Mouse (Mus musculus) midbrain, embryonic 14.5 days (tissue): ENCODE results near the gene Rdh12. TPM values are rescaled to one million over a fixed set of nuclear protein-coding genes. Genes with fewer than 3 reads are reported as not detected.

ENCODE experiments used
- ATAC-seq: fragments of 200-750 bp; cut with Nextera tagmentation; 2 replicates; pipeline ENCODE4 v1.8.0; 2017; ENCODE audit warnings: moderate number of reproducible peaks, moderate library complexity; ENCODE audit not compliant: low FRiP score, low TSS enrichment
- DNase-seq: peaks from one replicate; pipeline ENCODE4 v3.0.0-alpha.2; 2015
- H3K27ac ChIP-seq: fragments of 300-500 bp; sonication (generic); replicated peaks from 2 replicates; pipeline ENCODE4 v1.5.1; 2014; ENCODE audit warnings: mild to moderate bottlenecking, low read depth, low read length, moderate library complexity
- H3K27me3 ChIP-seq: fragments of 300-500 bp; sonication (generic); 2 replicates; pipeline ENCODE4 v1.6.1; 2014; ENCODE audit warnings: low read length, control low read depth, mixed read lengths; ENCODE audit not compliant: control insufficient read depth, insufficient read depth
- H3K36me3 ChIP-seq: fragments of 300-500 bp; sonication (generic); 2 replicates; pipeline ENCODE4 v1.6.1; 2014; ENCODE audit warnings: low read length, control low read depth; ENCODE audit not compliant: control insufficient read depth, insufficient read depth
- H3K4me1 ChIP-seq: fragments of 300-500 bp; sonication (generic); 2 replicates; pipeline ENCODE4 v1.6.1; 2014; ENCODE audit warnings: mild to moderate bottlenecking, antibody characterized with exemption, low read length, control low read depth; ENCODE audit not compliant: control insufficient read depth, insufficient read depth
- H3K4me2 ChIP-seq: fragments of 300-500 bp; sonication (generic); 2 replicates; pipeline ENCODE4 v1.6.1; 2014; ENCODE audit warnings: mild to moderate bottlenecking, low read length, moderate library complexity
- H3K4me3 ChIP-seq: fragments of 300-500 bp; sonication (generic); replicated peaks from 2 replicates; pipeline ENCODE4 v1.5.1; 2014; ENCODE audit warnings: low read depth, low read length
- H3K9ac ChIP-seq: fragments of 300-500 bp; sonication (generic); replicated peaks from 2 replicates; pipeline ENCODE4 v1.6.1; 2014; ENCODE audit warnings: mild to moderate bottlenecking, low read length, moderate library complexity
- H3K9me3 ChIP-seq: fragments of 300-500 bp; sonication (generic); 2 replicates; pipeline ENCODE4 v1.6.1; 2016; ENCODE audit warnings: low read length, control low read depth, mixed read lengths; ENCODE audit not compliant: control insufficient read depth
- WGBS: fragments of 180-500 bp; shearing (Covaris S2); extraction: QIAGEN DNeasy Blood & Tissue Kit; methylation state at CpG from one replicate; pipeline ENCODE4 v1.1.7; 2014; 5-methylcytosine and 5-hydroxymethylcytosine counted together
- polyA plus RNA-seq: library from polyadenylated mRNA; unstranded; fragments of >200 nt; fragmentation: Nextera tagmentation; extraction: Ambion mirVana; gene quantifications from 2 replicates; pipeline ENCODE4 v1.2.1, GENCODE M21; 2014

Gene Rdh12
- 0.86 and 0.97 TPM in 2 replicates for polyA plus RNA-seq

DNA sequence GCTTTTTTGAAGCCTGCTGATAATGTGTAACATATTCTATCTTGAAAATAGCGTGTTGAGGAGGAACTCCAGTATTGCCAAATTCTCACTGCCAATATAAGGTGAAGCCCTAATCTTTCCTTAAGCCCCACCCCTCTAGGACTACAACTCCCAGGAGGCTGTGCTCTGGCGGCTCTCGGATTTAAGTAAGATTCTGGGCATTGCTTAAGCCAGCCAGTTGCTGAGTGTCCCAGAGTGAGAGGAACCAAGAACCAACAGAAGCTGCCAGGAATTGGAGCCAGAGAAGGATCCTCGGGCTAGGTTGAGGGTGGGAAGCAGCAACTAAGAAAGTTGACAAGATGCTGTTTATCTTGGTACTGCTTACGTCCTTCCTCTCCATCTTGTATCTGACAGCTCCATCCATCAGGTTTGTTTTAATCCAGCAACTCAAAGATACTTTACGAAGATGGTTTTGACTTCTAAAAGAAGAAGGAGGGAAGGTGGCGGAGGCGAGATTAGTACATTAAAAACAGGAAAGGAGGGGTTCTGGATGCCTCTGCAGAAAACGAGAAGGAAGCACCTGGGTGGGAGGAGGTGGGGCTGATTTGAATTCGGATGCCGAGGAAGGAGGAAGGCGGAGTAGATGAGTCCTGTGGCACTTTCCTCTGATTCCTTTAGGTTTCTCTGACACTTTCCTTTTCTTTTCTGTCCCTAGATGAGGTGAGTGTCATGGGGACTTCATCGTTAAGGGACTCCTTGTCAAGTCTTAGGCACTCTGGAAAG is at the start of gene Rdh12:
TSS of gene Rdh12 (plus strand) at position 212 of the 762 bp plus-strand sequence.
- Histone ChIP-seq H3K36me3 (no peaks in the 10 kb centered on the region), H3K27ac (no peak within 1 kb of the TSS), H3K4me1 (0 out of 2 replicates have a peak, but pooled peaks cover 4% of the 10 kb centered on the region), H3K9me3 (no peaks in the 10 kb centered on the region), H3K4me2 (peak within 1 kb of the TSS; percentile 46), H3K27me3 (no peaks in the 10 kb centered on the region), H3K9ac (no peak within 1 kb of the TSS), H3K4me3 (peak within 1 kb of the TSS; percentile 27)
- ATAC-seq (no peak), DNase-seq (peak; percentile 71)
- WGBS = 4% methylated on average over 13 of the region's 13 CpGs

DNA sequence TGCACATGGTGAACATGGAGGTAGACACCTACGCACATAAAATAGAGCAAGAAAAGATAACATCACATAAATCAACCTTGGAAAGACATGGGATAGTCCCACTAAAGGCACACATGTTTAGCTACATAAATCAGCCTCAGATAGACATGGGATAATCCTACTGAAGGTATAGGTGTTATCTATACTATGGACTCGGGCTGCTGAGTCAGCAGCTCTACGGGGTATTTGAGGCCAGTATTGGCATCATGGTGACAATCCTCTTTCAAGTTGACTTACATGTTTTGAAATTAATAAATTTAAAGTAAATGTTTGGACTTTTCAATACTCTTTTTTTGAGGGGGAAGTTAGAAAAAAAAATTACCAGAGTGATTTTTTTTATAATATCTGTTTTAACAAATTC is 45.8 kb upstream of the Rdh12 start:
- H3K4me2 ChIP-seq = no peak overlapping the region
- no peaks in the 10 kb centered on the region for H3K4me1 ChIP-seq
- ATAC-seq (no peak), DNase-seq (no peak)
- 98% methylated on average over 3 of the region's 3 CpGs for WGBS
- no peak overlapping the region for H3K9ac ChIP-seq
- no peak overlapping the region for H3K27ac ChIP-seq
- no peaks in the 10 kb centered on the region for H3K9me3 ChIP-seq
- no peak overlapping the region for H3K4me3 ChIP-seq
- H3K27me3 ChIP-seq = no peaks in the 10 kb centered on the region
- peaks cover 75% of the 10 kb centered on the region for H3K36me3 ChIP-seq

DNA sequence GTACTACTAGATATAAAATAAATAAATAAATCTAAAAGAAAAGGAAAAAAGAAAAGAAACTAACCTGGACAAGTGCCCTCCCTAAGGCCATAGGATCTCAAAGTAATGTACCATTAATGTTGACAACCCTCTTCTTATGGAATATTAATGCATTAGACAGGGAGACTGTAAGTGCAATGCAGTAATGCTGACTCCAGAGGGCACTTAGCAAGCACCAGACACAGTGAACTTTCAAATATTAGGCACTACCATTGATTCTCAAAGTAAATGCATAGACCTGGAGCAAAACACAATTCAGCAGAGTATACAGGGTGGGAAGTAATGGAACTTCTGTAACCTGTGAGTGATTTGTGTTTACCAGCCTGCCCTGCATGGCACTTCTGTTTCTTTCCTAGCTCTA is 39.5 kb upstream of the Rdh12 start:
- Histone ChIP-seq H3K4me1 (peaks cover 10% of the 10 kb centered on the region), H3K27me3 (no peaks in the 10 kb centered on the region), H3K4me3 (no peak overlapping the region), H3K27ac (no peak overlapping the region), H3K4me2 (no peak overlapping the region), H3K9me3 (no peaks in the 10 kb centered on the region), H3K36me3 (peaks cover 18% of the 10 kb centered on the region), H3K9ac (no peak overlapping the region)
- ATAC-seq (no peak), DNase-seq (peak; percentile 6)

DNA sequence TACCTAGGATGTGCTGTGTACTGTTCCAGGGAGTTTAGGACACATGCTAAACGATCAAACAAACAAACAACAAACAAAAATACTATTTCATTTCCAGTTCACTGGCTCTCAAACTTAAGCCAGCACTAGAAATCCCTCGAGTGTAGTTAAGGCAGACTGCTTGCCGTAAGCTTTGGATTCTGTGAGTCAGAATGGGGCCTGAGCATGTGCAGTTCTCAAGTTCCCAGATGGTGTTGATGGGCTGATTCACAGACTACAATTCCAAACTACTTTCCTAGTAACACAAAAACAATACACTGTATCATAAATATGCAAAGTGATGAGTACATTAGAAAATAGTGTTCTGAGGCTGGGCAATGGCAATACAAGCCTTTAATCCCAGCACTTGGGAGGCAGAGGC is 38.3 kb upstream of the Rdh12 start:
- Histone ChIP-seq H3K36me3 (peaks cover 12% of the 10 kb centered on the region), H3K27me3 (no peaks in the 10 kb centered on the region), H3K9ac (no peak overlapping the region), H3K4me3 (no peak overlapping the region), H3K27ac (no peak overlapping the region), H3K4me2 (no peak overlapping the region), H3K4me1 (peaks cover 10% of the 10 kb centered on the region), H3K9me3 (no peaks in the 10 kb centered on the region)
- DNase-seq = no peak
- ATAC-seq = no peak
- WGBS = 83% methylated on average over 3 of the region's 3 CpGs

DNA sequence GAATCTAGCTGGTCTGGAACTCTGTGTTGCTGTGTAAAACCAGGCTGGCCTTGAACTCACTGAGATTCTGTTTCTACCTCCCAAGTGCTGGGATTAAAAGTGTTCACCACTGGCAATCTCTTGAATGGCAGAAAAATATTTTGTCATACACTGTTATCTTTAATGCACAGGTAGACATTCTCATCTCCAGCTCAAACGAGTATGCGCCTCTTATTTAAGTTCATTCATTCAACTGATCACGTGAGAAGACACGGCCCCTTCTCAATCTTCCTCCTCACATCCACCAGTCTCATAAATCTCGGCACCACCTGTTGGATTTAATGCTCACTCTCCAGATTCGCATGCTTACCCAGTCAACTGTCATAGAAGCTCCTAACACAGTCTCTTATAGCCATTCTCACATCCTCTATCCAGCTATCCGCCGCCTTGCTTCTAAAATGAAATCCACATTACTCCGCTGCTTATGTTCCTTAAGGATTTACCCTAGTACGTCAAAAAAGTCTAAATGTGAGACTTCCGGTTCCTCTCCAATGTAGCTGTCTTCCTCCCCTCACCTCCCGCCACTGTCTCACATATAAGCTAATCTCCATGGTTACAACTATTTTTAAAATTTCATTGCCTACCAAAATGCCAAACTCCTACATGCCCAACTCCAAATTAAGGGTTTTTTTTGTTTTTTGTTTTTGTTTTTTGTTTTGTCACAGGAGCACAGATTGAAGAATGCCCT is 37.3 kb upstream of the Rdh12 start:
- peak overlapping the region; percentile 83 for H3K9ac ChIP-seq
- peak; percentile 26 for DNase-seq
- 37% methylated on average over 12 of the region's 12 CpGs for WGBS
- H3K9me3 ChIP-seq = no peaks in the 10 kb centered on the region
- peak overlapping the region; percentile 66 for H3K4me2 ChIP-seq
- H3K27me3 ChIP-seq = no peaks in the 10 kb centered on the region
- peaks cover 10% of the 10 kb centered on the region for H3K4me1 ChIP-seq
- peaks cover 16% of the 10 kb centered on the region for H3K36me3 ChIP-seq
- peak overlapping the region; percentile 98; the same call in 1 of the 2 replicates for H3K27ac ChIP-seq
- no peak for ATAC-seq
- peak overlapping the region; percentile 89 for H3K4me3 ChIP-seq

DNA sequence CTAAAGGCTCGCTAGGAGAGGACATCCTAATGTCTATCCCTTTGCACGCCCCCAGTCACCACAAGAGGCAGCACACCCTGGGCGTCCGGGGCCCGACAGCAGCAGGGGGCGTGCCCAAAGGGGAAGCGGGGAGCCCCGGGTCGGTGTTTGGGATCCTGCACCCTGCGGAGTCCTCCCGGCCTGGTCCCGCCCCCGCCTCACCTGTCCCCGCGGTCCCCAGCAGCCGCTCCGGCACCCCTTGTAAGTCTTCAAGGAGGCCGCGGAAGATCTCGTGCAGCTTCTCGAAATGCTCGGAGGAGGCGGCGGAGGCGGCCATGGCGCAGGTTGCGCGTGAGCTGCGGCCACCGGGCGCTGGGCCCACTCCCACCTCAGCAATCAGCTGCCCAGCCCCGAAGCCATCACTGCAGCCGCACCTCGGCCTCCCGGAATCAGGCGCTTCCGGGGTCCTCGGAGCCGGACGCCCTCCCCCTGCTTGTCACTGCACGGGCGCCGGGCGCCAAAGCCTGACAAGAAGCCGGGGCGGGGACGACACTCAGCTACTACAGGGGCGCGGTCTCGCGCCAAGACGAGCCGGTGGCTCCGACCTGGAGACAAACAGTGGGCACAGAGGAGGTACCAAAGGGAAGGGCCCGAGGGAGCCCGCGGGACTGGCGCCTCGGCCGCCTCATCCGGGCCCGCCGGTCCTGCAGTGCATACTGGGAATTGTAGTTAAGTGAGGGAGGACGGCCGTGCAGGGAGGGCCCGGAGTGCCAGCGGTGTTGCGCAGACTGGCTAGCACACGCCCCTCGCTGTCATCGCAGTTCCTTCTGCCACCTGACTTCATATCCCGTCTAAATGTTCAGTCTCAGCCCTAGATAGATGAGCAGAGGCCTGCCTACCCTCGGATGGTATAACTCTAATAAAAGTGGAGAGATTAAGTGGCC is 36.4 kb upstream of the Rdh12 start, which contains the start of gene Vti1b:
TSS of gene Vti1b (minus strand) at position 649 of the 923 bp plus-strand sequence.
- peak; percentile 93 for DNase-seq
- Histone ChIP-seq H3K9me3 (no peaks in the 10 kb centered on the region), H3K36me3 (peaks cover 23% of the 10 kb centered on the region), H3K4me3 (peak within 1 kb of the TSS; percentile 89), H3K9ac (peak within 1 kb of the TSS; percentile 83), H3K27ac (peak within 1 kb of the TSS; percentile 98), H3K27me3 (no peaks in the 10 kb centered on the region), H3K4me1 (peaks cover 10% of the 10 kb centered on the region), H3K4me2 (peak within 1 kb of the TSS; percentile 66)
- under 1% methylated on average over 73 of the region's 73 CpGs for WGBS
- ATAC-seq = peak; percentile 98

DNA sequence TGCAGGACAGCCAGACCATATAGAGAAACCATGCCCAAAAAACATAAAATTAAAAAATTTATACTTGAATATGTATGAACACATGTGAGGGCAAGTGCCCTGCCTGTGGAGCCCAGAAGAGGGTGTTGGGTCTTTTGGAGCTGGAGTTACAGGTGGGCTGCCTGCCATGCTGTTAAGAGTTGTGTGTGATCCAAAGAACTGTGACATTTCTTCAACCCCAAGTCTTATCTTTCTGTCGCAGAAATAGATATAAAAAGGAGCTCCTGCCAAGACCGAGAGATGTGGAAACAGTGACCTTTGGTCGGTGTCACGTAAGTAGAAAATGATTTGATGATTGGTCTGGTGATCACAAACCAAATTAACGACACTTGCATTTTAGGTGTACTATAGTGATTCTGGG is 35.0 kb upstream of the Rdh12 start:
- H3K4me3 ChIP-seq = no peak overlapping the region
- DNase-seq (no peak), ATAC-seq (no peak)
- peaks cover 10% of the 10 kb centered on the region for H3K4me1 ChIP-seq
- 87% methylated on average over 5 of the region's 5 CpGs for WGBS
- H3K36me3 ChIP-seq = peaks cover 25% of the 10 kb centered on the region
- H3K9ac ChIP-seq = no peak overlapping the region
- H3K4me2 ChIP-seq = no peak overlapping the region
- no peaks in the 10 kb centered on the region for H3K27me3 ChIP-seq
- H3K27ac ChIP-seq = no peak overlapping the region
- H3K9me3 ChIP-seq = no peaks in the 10 kb centered on the region

DNA sequence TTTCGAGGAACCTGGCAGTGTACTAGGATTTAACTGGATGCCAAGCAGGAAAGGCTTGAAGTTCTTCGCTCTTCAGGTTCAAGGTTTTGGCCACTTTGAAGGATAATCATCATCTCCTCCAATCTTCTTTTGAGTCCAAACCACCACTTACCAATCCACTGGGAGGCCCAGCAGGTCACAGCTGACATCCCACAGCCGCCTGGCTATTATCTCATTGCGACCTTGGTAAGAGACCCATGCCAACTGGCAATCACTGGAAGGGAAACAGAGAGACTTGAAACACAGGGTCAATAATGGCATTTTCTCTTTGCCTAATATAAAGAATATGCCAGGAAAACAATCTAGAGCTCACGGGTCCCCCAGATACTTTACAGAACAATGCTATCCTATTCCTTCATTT is 32.7 kb upstream of the Rdh12 start:
- H3K9me3 ChIP-seq = no peaks in the 10 kb centered on the region
- WGBS = 90% methylated on average over 5 of the region's 5 CpGs
- peaks cover 6% of the 10 kb centered on the region for H3K4me1 ChIP-seq
- H3K27ac ChIP-seq = no peak overlapping the region
- H3K4me3 ChIP-seq = no peak overlapping the region
- H3K36me3 ChIP-seq = peaks cover 37% of the 10 kb centered on the region
- DNase-seq = no peak
- H3K4me2 ChIP-seq = no peak overlapping the region
- ATAC-seq = no peak
- H3K9ac ChIP-seq = no peak overlapping the region
- H3K27me3 ChIP-seq = no peaks in the 10 kb centered on the region
